Mouse (Mus musculus) midbrain, embryonic 15.5 days (tissue): Measurements from ENCODE around the gene Lsamp. TPM values are rescaled to one million over a fixed set of nuclear protein-coding genes. Genes with fewer than 3 reads are reported as not detected.

ENCODE experiments used
- ATAC-seq: fragments of 200-750 bp; cut with Nextera tagmentation; replicated peaks from 2 replicates; pipeline ENCODE4 v1.8.0; 2017; ENCODE audit warnings: moderate TSS enrichment
- H3K27ac ChIP-seq: fragments of 300-500 bp; sonication (generic); 2 replicates; pipeline ENCODE4 v1.5.1; 2015; ENCODE audit warnings: mild to moderate bottlenecking, inconsistent platforms
- H3K27me3 ChIP-seq: fragments of 300-500 bp; sonication (generic); replicated peaks from 2 replicates; pipeline ENCODE4 v1.6.1; 2015; ENCODE audit warnings: inconsistent platforms
- H3K36me3 ChIP-seq: fragments of 300-500 bp; sonication (generic); replicated peaks from 2 replicates; pipeline ENCODE4 v1.6.1; 2015; ENCODE audit warnings: inconsistent platforms
- H3K4me1 ChIP-seq: fragments of 300-500 bp; sonication (generic); 2 replicates; pipeline ENCODE4 v1.6.1; 2015; ENCODE audit warnings: inconsistent platforms
- H3K4me2 ChIP-seq: fragments of 300-500 bp; sonication (generic); 2 replicates; pipeline ENCODE4 v1.6.1; 2015; ENCODE audit warnings: inconsistent platforms, mild to moderate bottlenecking, moderate library complexity
- H3K4me3 ChIP-seq: fragments of 300-500 bp; sonication (generic); 2 replicates; pipeline ENCODE4 v1.5.1; 2015; ENCODE audit warnings: mild to moderate bottlenecking, inconsistent platforms
- H3K9ac ChIP-seq: fragments of 300-500 bp; sonication (generic); 2 replicates; pipeline ENCODE4 v1.6.1; 2015; ENCODE audit warnings: mild to moderate bottlenecking, inconsistent platforms
- H3K9me3 ChIP-seq: fragments of 300-500 bp; sonication (generic); 2 replicates; pipeline ENCODE4 v1.6.1; 2016; ENCODE audit warnings: inconsistent platforms
- WGBS: fragments of 180-500 bp; shearing (Covaris S2); methylation state at CpG from one replicate; pipeline ENCODE4 v1.1.7; 2015; ENCODE audit warnings: mixed read lengths; 5-methylcytosine and 5-hydroxymethylcytosine counted together
- polyA plus RNA-seq: library from polyadenylated mRNA; unstranded; fragments of >200 nt; fragmentation: Nextera tagmentation; extraction: Ambion mirVana; gene quantifications from 2 replicates; pipeline ENCODE4 v1.2.1, GENCODE M21; 2015

The Lsamp gene
- polyA plus RNA-seq, 1 experiment from 2014 or later = 107 TPM

GRCm38 (mm10) chr16:40437879-40438278 lies 453.7 kb downstream of the Lsamp start:
- Histone ChIP-seq H3K9me3 (no peaks in the 10 kb centered on the region), H3K27ac (no peak overlapping the region), H3K4me3 (no peak overlapping the region), H3K27me3 (no peaks in the 10 kb centered on the region), H3K9ac (no peak overlapping the region), H3K4me1 (no peaks in the 10 kb centered on the region), H3K36me3 (no peaks in the 10 kb centered on the region), H3K4me2 (no peak overlapping the region)
- no peak for ATAC-seq
- 86% methylated on average over 10 of the region's 10 CpGs for WGBS

GRCm38 (mm10) chr16:40438876-40439275 lies 454.7 kb downstream of the Lsamp start:
- Histone ChIP-seq H3K9me3 (no peaks in the 10 kb centered on the region), H3K27me3 (no peaks in the 10 kb centered on the region), H3K27ac (no peak overlapping the region), H3K4me3 (no peak overlapping the region), H3K4me1 (no peaks in the 10 kb centered on the region), H3K9ac (no peak overlapping the region), H3K4me2 (no peak overlapping the region), H3K36me3 (no peaks in the 10 kb centered on the region)
- WGBS = 80% methylated on average over 1 of the region's 1 CpGs
- ATAC-seq = no peak

GRCm38 (mm10) chr16:40446587-40446986 lies 462.4 kb downstream of the Lsamp start:
- no peak for ATAC-seq
- Histone ChIP-seq H3K36me3 (no peaks in the 10 kb centered on the region), H3K4me2 (no peak overlapping the region), H3K4me1 (no peaks in the 10 kb centered on the region), H3K9me3 (no peaks in the 10 kb centered on the region), H3K27me3 (no peaks in the 10 kb centered on the region), H3K9ac (no peak overlapping the region), H3K4me3 (no peak overlapping the region), H3K27ac (no peak overlapping the region)
- 89% methylated on average over 5 of the region's 5 CpGs for WGBS

GRCm38 (mm10) chr16:40463411-40464058 lies 479.4 kb downstream of the Lsamp start:
- WGBS = 81% methylated on average over 15 of the region's 15 CpGs
- H3K4me2 ChIP-seq = no peak overlapping the region

GRCm38 (mm10) chr16:40466596-40466995 lies 482.4 kb downstream of the Lsamp start:
- ATAC-seq = no peak
- Histone ChIP-seq H3K36me3 (no peaks in the 10 kb centered on the region), H3K9me3 (no peaks in the 10 kb centered on the region), H3K9ac (no peak overlapping the region), H3K27ac (no peak overlapping the region), H3K27me3 (no peaks in the 10 kb centered on the region), H3K4me2 (no peak overlapping the region), H3K4me3 (no peak overlapping the region), H3K4me1 (no peaks in the 10 kb centered on the region)
- WGBS = 16% methylated on average over 8 of the region's 8 CpGs

More at GRCm38 (mm10) chr16:40463411-40464058, 479.4 kb downstream of the Lsamp start:
- no peaks in the 10 kb centered on the region for H3K4me1 ChIP-seq
- H3K27me3 ChIP-seq = no peaks in the 10 kb centered on the region
- no peaks in the 10 kb centered on the region for H3K9me3 ChIP-seq
- H3K36me3 ChIP-seq = no peaks in the 10 kb centered on the region
- H3K4me3 ChIP-seq = no peak overlapping the region
- no peak for ATAC-seq
- H3K9ac ChIP-seq = no peak overlapping the region
- no peak overlapping the region for H3K27ac ChIP-seq

GRCm38 (mm10) chr16:40470946-40471345 lies 486.8 kb downstream of the Lsamp start:
- H3K27me3 ChIP-seq = no peaks in the 10 kb centered on the region
- no peak overlapping the region for H3K27ac ChIP-seq

GRCm38 (mm10) chr16:40471967-40472366 lies 487.8 kb downstream of the Lsamp start:
- Histone ChIP-seq H3K9me3 (no peaks in the 10 kb centered on the region), H3K4me3 (no peak overlapping the region), H3K27ac (no peak overlapping the region), H3K27me3 (no peaks in the 10 kb centered on the region), H3K4me2 (no peak overlapping the region), H3K36me3 (no peaks in the 10 kb centered on the region), H3K4me1 (no peaks in the 10 kb centered on the region), H3K9ac (no peak overlapping the region)
- no peak for ATAC-seq
- WGBS = 64% methylated on average over 5 of the region's 5 CpGs

More at GRCm38 (mm10) chr16:40470946-40471345, 486.8 kb downstream of the Lsamp start:
- Histone ChIP-seq H3K9ac (no peak overlapping the region), H3K9me3 (no peaks in the 10 kb centered on the region), H3K36me3 (no peaks in the 10 kb centered on the region), H3K4me1 (no peaks in the 10 kb centered on the region), H3K4me2 (no peak overlapping the region), H3K4me3 (no peak overlapping the region)
- no peak for ATAC-seq
- WGBS = 58% methylated on average over 6 of the region's 6 CpGs

GRCm38 (mm10) chr16:40491606-40492005 lies 507.4 kb downstream of the Lsamp start:
- no peaks in the 10 kb centered on the region for H3K36me3 ChIP-seq
- no peaks in the 10 kb centered on the region for H3K9me3 ChIP-seq
- H3K9ac ChIP-seq = no peak overlapping the region
- H3K4me2 ChIP-seq = no peak overlapping the region
- H3K27me3 ChIP-seq = no peaks in the 10 kb centered on the region
- ATAC-seq = no peak
- no peak overlapping the region for H3K4me3 ChIP-seq
- H3K4me1 ChIP-seq = no peaks in the 10 kb centered on the region
- 95% methylated on average over 2 of the region's 2 CpGs for WGBS
- no peak overlapping the region for H3K27ac ChIP-seq

GRCm38 (mm10) chr16:40504262-40504960 lies 520.2 kb downstream of the Lsamp start:
- Histone ChIP-seq H3K9ac (no peak overlapping the region), H3K4me2 (no peak overlapping the region), H3K27me3 (no peaks in the 10 kb centered on the region), H3K9me3 (no peaks in the 10 kb centered on the region), H3K27ac (peak overlapping the region; percentile 0; the same call in 1 of the 2 replicates), H3K36me3 (no peaks in the 10 kb centered on the region), H3K4me3 (no peak overlapping the region), H3K4me1 (peaks cover 8% of the 10 kb centered on the region; the same call in 1 of the 2 replicates)
- ATAC-seq = peak; percentile 81
- WGBS = 32% methylated on average over 3 of the region's 3 CpGs

- 41% methylated on average over 7 of the region's 7 CpGs for WGBS
- Histone ChIP-seq H3K27ac (peak overlapping the region; percentile 31; the same call in 1 of the 2 replicates), H3K9me3 (no peaks in the 10 kb centered on the region), H3K4me2 (no peak overlapping the region), H3K4me1 (peaks cover 11% of the 10 kb centered on the region; the same call in 1 of the 2 replicates), H3K27me3 (no peaks in the 10 kb centered on the region), H3K36me3 (no peaks in the 10 kb centered on the region), H3K9ac (no peak overlapping the region), H3K4me3 (no peak overlapping the region)
- peak; percentile 86 for ATAC-seq
Measured at GRCm38 (mm10) chr16:40509146-40510030, 525.2 kb downstream of the Lsamp start.

- H3K27ac ChIP-seq = no peak overlapping the region
- H3K36me3 ChIP-seq = no peaks in the 10 kb centered on the region
- H3K27me3 ChIP-seq = no peaks in the 10 kb centered on the region
- H3K4me3 ChIP-seq = no peak overlapping the region
- no peaks in the 10 kb centered on the region for H3K4me1 ChIP-seq
- no peak overlapping the region for H3K9ac ChIP-seq
- 22% methylated on average over 1 of the region's 1 CpGs for WGBS
- no peaks in the 10 kb centered on the region for H3K9me3 ChIP-seq
- 0 out of 2 replicates have a peak, but pooled peaks have one; percentile 42 for ATAC-seq
- no peak overlapping the region for H3K4me2 ChIP-seq
Measured at GRCm38 (mm10) chr16:40536754-40537153, 552.6 kb downstream of the Lsamp start.

- ATAC-seq = no peak
Measured at GRCm38 (mm10) chr16:40549663-40550062, 565.5 kb downstream of the Lsamp start.

More at GRCm38 (mm10) chr16:40549663-40550062, 565.5 kb downstream of the Lsamp start:
- H3K36me3 ChIP-seq = no peaks in the 10 kb centered on the region
- no peak overlapping the region for H3K4me2 ChIP-seq
- H3K4me3 ChIP-seq = no peak overlapping the region
- 88% methylated on average over 4 of the region's 4 CpGs for WGBS
- no peak overlapping the region for H3K9ac ChIP-seq
- no peaks in the 10 kb centered on the region for H3K27me3 ChIP-seq
- no peaks in the 10 kb centered on the region for H3K9me3 ChIP-seq
- H3K27ac ChIP-seq = no peak overlapping the region
- H3K4me1 ChIP-seq = 0 out of 2 replicates have a peak, but pooled peaks cover 2% of the 10 kb centered on the region
